Mouse (Mus musculus): ENCODE measurements around the gene Unc45a.
A peak's percentile ranks its signal among the peaks of the same experiment; 100 is the strongest.

Unc45a gene

DNA sequence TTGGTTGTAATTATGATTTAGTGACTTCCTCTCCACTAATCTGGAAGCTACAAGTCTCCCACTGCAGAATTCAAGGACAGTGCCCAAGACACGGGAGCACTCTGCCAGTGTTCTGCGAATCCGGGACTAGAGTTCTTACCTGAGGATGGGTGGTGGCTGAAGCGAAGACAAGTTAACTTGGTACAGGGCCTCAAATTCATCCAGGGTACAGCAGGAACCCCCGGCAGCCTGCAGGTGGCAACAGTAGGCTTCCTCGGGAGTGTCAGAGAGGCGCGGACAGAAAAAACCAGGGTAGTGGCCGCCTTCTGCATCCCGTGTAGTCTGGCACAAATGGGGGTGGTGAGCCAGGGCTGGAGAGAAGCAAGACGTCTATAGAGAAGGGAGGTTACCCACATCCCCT, at the start of gene Unc45a:
Unc45a (minus strand) TSS at position 213 of the 400 bp plus-strand sequence.
- DNase-seq, result peak; percentile 68

DNA sequence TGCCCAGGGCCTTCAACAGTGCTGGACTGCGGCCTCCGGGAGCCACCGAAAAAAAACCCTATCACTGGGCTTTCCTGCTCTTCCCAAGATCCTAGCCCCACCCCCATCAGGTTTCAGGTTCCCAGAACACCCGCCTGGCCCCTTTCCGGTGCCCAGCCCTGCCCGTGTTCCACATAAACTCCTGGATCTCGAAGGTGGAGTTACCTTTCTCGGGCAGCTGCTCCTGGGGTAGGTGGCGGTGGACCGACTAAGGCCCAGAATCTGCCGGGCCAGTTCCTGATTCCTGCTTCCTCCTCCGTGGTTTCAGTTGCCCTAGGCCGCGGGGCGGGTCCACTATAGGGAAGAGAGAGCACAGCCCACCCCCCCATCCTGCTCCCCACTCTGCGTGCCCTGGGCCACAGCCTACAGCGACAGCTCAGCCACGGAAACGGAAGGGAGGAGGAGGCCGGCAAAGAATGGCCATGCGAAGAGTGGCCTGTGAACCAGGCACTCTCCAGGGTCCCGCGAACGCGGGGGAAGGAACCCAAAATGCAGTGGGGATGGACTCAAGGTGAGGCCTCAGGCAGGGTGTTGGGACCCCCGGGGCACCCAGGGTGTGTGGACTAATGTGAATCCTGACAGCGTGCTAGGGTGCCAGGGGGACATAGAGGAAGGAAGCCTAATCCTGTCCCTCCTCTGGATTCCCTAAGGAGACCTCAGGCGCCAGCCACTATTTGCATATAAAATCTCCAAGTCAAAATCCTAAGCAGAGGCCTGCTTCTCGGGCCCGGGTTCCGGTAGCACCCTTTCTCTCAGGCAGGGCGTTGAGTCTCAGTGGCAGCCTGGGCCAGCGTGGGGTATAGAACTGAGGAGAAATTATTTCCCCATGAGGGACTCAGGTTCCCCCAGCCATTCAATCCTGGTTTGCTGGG, 47.1 kb upstream of the Unc45a start, which contains the start of gene Fes:
Fes (minus strand) TSS at position 314 of the 911 bp plus-strand sequence.
- peak; percentile 82 for DNase-seq

- no peak for DNase-seq
Measured at GRCm38 (mm10) chr7:80387033-80387632, 46.3 kb upstream of the Unc45a start.

GRCm38 (mm10) chr7:80386235-80386930, 45.6 kb upstream of the Unc45a start:
- peak; percentile 87 for DNase-seq

- no peak for DNase-seq
Measured at GRCm38 (mm10) chr7:80382919-80383318, 42.1 kb upstream of the Unc45a start.

DNA sequence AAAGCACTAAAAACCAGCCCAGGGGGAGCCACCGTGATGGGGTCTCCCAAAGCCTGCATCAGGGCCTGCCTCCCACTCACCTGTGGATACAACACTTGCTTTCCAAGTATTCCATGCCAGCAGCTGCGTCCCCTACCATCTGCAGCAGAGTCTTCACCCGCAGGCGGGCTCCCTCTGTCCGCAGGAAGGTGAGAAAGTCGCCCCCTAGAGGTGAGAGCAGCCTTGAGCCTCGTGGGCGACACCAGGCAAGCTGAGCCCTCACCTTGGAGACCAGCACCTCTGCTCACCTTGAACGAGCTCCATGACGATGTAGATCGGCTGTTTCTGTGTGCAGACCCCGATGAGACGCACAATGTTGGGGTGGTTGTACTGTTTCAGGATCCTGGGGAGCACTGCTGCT, 38.7 kb upstream of the Unc45a start:
- DNase-seq, result no peak

- DNase-seq, result no peak
Measured at GRCm38 (mm10) chr7:80377471-80377870, 36.7 kb upstream of the Unc45a start.

- no peak for DNase-seq
Measured at GRCm38 (mm10) chr7:80376192-80376591, 35.4 kb upstream of the Unc45a start.

DNA sequence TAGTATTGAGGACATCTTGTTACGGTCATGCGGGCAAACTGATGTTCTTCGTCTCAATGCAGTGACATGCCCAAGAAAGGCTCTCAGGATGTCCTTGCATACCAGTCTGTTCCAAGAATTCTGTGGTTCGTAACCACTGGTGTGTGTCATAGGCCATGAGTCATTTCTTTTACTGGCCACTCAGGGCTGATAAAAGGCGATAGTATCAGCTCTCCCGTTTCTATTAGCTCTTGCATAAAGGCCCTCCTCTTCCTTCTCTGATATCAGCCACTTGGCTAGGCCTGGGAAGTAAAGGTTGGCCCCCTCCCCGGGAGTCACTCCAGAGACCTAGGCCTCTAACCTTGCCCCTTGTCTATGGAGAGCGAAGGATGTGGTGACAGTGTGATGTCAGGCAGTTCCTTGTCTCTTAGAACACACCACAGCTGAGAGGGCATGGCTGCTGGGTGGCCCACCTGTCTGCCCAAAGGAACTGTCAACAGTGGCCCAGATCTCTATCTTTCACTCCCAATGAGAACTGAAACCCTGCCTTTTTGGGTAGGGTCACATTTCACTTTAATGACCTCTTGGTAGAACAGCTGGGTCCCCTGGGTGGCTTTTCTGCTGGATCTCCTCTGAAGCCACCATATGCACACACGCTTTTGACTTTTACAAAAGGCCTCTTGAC, 34.7 kb upstream of the Unc45a start:
- DNase-seq, result no peak

GRCm38 (mm10) chr7:80374733-80375132, 33.9 kb upstream of the Unc45a start:
- no peak for DNase-seq

DNA sequence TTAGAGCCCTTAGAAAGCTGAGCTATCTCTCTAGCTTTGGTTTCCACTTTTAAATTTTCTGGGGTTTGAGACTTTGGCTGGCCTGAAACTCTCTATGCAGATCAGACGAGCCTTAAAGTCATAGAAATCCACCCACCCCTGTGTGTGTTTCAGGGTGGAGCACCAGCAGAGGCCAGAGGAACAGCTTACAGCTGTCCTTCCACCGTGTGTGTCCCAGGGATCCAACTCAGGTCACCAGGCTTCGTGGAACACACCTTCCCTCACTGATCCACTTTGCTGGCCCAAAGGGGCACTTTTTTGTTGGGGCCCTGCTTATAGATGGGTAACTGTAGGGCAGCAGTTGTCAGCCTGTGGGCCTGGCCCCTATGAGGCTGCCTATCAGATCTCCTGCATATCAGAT, 33.5 kb upstream of the Unc45a start:
- no peak for DNase-seq

- no peak for DNase-seq
Measured at GRCm38 (mm10) chr7:80373850-80374249, 33.0 kb upstream of the Unc45a start.

- DNase-seq, result no peak
Measured at GRCm38 (mm10) chr7:80373352-80373751, 32.5 kb upstream of the Unc45a start.

DNA sequence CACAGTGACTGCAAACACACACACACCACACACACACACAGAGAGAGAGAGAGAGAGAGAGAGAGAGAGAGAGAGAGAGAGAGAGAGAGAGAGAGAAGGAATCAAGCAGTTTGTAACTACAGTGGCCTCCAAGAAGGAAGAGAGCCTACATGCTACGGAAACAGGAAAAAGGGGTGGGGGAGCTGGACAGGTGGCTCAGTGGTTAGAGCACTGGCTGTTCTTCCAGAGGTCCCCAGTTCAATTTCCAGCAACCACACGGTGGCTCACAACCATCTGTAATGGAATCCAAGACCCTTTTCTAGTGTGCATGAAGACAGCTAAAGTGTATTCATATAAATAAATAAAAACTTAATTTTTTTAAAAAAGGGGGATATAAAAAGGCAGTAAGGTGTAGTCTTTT, 31.9 kb upstream of the Unc45a start:
- DNase-seq, result no peak

DNA sequence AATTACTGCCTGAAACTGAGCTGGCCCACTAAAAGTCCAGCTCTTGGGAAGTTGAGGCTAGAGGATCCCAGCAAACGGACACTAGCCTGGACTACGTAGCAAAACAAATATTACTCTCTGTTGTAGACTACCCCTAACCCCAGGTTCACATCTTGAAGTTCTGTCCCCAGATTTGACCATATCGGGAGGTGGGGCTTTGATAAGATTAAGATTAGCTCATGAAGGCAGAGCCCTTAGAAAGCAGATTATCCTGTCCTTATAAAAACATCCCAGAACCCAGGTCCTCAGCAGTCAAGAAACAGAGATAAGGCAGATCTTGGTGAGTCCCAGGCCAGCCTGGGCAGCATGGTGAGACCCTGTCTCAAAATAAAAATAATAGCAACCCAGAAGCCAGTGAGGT, 31.4 kb upstream of the Unc45a start:
- DNase-seq, result no peak

DNA sequence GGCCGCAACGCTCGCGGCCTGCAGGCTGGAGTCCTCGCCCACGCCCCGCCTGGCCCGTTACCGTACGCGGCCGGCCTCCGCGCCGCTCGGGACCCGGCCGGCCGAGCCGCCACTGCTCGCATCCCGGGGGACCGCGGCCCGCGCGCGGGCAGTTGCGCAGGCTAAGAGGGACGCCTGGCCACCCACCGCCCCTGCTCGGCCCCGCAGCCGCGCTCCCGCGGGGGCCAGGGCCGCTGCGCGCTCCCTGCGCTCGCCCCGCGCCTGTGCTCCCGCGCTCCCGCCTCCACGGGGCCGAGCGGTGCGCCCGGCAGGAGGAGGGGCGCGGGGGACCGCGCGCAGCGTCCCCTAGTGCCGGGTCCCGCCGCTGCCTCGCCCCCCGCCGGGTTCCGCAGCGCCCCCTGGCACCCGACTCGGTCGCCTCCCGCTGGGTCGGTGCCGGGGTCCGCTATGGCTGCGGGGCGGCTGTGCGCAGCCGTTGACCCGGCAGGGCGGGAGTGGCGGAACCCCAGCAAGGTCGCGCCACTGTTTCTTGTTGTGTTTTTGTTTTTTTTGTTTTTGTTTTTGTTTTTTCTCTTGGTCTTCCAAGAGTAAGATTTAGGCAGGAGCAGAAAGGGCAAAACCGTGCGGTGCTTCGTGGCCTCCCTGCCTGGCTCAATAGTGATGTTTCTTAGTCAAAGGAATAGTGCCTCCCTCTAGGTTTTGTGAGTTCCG, 30.4 kb upstream of the Unc45a start, which contains the start of gene Man2a2:
Man2a2 (minus strand) TSS at position 335 of the 711 bp plus-strand sequence.
- peak; percentile 68 for DNase-seq

GRCm38 (mm10) chr7:80370649-80371040, 29.8 kb upstream of the Unc45a start:
- DNase-seq, result peak; percentile 89

DNA sequence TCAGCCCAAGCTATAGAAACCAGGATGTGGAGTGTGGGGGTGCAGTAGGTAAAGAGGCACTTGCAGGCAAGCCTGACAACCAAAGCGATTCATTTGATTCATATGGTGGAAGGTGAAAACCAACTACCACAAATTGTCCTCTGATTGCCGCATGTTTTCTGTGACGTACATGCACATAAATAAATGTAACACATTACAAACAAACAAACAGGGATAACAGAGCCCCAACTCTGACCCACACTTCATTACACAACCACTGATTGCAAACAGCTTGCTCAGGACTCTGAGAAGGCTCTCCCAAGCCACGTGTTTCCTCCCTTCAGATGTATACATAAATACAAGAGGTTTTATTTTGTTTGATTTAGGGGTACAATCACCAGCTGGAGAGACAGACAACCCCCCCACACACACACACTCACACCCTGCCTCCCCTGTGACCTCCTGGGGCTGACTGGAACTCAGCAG, 29.2 kb upstream of the Unc45a start:
- DNase-seq, result no peak

DNA sequence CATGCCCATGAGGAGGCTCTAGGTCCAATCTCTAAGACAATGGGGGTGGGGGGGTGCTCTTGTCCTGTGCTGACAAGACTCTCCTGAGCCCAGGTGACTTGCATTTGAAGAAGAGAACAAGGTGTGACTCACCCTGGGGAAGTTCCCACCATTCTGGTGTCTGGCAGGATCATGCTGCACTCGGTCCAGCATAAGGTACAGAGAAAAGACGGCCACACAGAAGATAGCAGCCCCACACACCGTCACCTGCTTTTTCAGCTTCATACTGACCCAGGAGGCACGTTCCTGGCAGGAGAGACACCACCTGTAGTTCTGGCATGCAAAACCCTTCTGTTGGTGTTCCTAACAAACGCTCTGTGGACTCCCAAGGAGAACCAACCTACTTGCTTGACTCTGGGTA, 28.7 kb upstream of the Unc45a start:
- DNase-seq, result no peak

- no peak for DNase-seq
Measured at GRCm38 (mm10) chr7:80368635-80369421, 28.0 kb upstream of the Unc45a start.

DNA sequence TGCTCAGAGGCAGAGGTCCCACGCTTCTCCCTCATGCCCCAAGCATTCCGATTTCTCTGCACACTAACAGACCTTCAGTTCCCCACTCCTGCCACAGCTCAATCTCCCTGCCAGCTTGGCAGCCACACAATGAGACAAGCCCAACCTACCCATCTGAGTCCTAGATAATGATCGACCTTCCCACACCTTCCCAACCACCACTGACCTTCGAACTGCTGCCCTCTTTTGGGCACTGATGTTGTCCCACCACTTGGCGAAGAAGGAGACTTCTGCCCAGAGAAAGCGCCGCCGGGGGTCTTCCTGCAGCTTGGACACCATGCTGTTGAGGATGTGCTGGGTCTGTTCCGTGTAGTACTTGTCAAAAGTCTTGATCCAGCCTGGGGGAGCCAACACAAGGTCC, 27.2 kb upstream of the Unc45a start:
- DNase-seq, result no peak

All from layer of hippocampus, adult 9-11 months (tissue).